8 mouse cellular contexts compared by ENCODE assay signal in the genomic region with DNA sequence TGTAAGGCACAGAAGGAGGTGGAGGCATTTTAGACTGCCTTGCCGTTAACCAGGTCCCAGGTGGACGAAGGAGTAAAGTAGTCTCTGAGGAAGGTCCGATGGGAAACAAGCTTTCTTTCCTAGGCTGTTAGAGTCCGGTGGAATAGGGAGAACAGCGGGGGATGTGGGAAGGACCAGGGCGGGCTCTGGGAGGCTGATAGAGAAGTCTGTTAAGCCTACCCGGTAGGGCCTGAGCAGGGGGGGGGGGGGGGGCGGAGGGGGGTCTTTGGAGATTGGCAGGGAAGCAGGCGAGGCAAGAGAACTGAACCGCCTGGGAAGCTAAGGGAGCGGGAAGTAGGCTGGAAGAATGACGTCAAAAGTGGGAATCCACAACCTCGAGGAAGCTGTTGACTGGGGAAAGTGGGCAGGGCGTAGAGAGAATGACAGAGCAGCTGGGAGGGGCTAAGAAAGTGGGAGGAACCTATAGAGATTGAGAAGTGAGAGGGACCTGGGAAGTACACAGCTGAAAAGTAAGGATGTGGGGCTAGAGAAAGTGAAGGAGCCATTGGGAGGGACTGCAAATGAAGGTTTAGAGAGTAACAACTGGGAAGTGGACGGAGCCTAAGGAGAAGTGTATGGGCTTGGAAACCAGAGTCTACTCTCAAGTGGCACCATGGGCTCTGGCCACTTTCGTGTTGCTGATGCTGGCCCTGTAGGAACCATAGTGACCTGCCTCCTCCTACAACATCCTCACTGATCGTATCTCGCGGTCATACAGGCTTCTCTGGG. TPM values are rescaled to one million over a fixed set of nuclear protein-coding genes. Genes with fewer than 3 reads are reported as not detected.
DNase-seq lines count a peak whose midpoint lies in the region; ATAC-seq and TF ChIP-seq lines count a peak whose summit lies in the region.

No protein-coding gene starts in this region.

- no peak overlapping the region for H3K9ac ChIP-seq in intestine, postnatal 0 days (ENCODE audit: low read depth, low read length)
- no peak overlapping the region for H3K9ac ChIP-seq in neural tube, embryonic 15.5 days (replicated peaks)

- ATAC-seq in intestine, postnatal 0 days = peak; percentile 81
- ATAC-seq in neural tube, embryonic 15.5 days (ENCODE audit: low FRiP score) = peak; percentile 84

- H3K27me3 ChIP-seq in intestine, postnatal 0 days (replicated peaks; ENCODE audit: control insufficient read depth, insufficient read depth, low read length) = no peaks in the 10 kb centered on the region
- 0 out of 2 replicates have a peak, but pooled peaks cover 4% of the 10 kb centered on the region for H3K27me3 ChIP-seq in neural tube, embryonic 15.5 days (replicated peaks)

- 3% methylated on average over 18 of the region's 19 CpGs for WGBS in intestine, postnatal 0 days
- 2% methylated on average over 18 of the region's 19 CpGs for WGBS in neural tube, embryonic 15.5 days

- no peaks in the 10 kb centered on the region for H3K4me1 ChIP-seq in intestine, postnatal 0 days (replicated peaks; ENCODE audit: control insufficient read depth, insufficient read depth, low read length)
- peaks cover 11% of the 10 kb centered on the region for H3K4me1 ChIP-seq in neural tube, embryonic 15.5 days

- H3K27ac ChIP-seq in intestine, postnatal 0 days (ENCODE audit: low read depth, low read length) = no peak overlapping the region
- no peak overlapping the region for H3K27ac ChIP-seq in neural tube, embryonic 15.5 days (replicated peaks)

- peak overlapping the region; percentile 18 for H3K4me3 ChIP-seq in intestine, postnatal 0 days (ENCODE audit: low read depth, low read length)
- peak overlapping the region; percentile 8 for H3K4me3 ChIP-seq in neural tube, embryonic 15.5 days (replicated peaks)

- H3K36me3 ChIP-seq in intestine, postnatal 0 days (ENCODE audit: control insufficient read depth, insufficient read depth) = no peaks in the 10 kb centered on the region
- H3K36me3 ChIP-seq in neural tube, embryonic 15.5 days = no peaks in the 10 kb centered on the region

- peak overlapping the region; percentile 60 for H3K4me2 ChIP-seq in intestine, postnatal 0 days (replicated peaks; ENCODE audit: low read depth)
- H3K4me2 ChIP-seq in neural tube, embryonic 15.5 days = peak overlapping the region; percentile 52

- no peak for TF ChIP-seq CTCF in intestine, postnatal 0 days (IDR thresholded peaks at IDR 0.05; ENCODE audit: low read depth)

- peak; percentile 26 for DNase-seq in layer of hippocampus, adult 9-11 months
- DNase-seq in layer of hippocampus, adult 8-10 months (ENCODE audit: low spot score in 2 of 2) = no peak
- peak; percentile 33 for DNase-seq in c-Kit-negative CD71-positive TER-119-positive erythroid progenitor cells, embryonic 14.5 days (ENCODE audit: low read depth, low spot score)
- DNase-seq in heart, adult 18-20 months = peak; percentile 77 to 86
- DNase-seq in lung, adult 18-20 months = peak; percentile 85 to 90
- no peak for DNase-seq in frontal cortex, postnatal 25 days (ENCODE audit: low spot score in 2 of 2)

- H3K9me3 ChIP-seq in intestine, postnatal 0 days (ENCODE audit: control insufficient read depth) = no peaks in the 10 kb centered on the region
- H3K9me3 ChIP-seq in neural tube, embryonic 15.5 days (replicated peaks) = no peaks in the 10 kb centered on the region

RNA-seq across cellular contexts. Expression of a gene that starts 8.5 kb away (rescaled TPM):
- total RNA-seq in layer of hippocampus, adult 8-10 months (2022) = 100 to 1,000 TPM; 500 to 601 (median 567) TPM
- 1 to 10 TPM; 1.2 to 1.6 TPM for total RNA-seq in heart, adult 18-20 months (2021)
- polyA plus RNA-seq in intestine, postnatal 0 days (2015; fragmentation: Nextera tagmentation; extraction: Ambion mirVana) = 12.6 and 14.6 TPM in 2 replicates
- polyA plus RNA-seq in neural tube, embryonic 15.5 days (2015; fragmentation: Nextera tagmentation; extraction: Ambion mirVana) = 309 and 350 TPM in 2 replicates

RNA-seq across cellular contexts. Expression of a gene that starts 9.1 kb away (rescaled TPM):
- 1 to 10 TPM in 3 of 4 experiments, under 1 TPM in 1; 0.49 to 1.3 (median 1.1) TPM for total RNA-seq in layer of hippocampus, adult 8-10 months (2022)
- under 1 TPM in 1 of 2 experiments, not detected in 1; 0.51 TPM for total RNA-seq in heart, adult 18-20 months (2021)
- 1.2 and 1.6 TPM in 2 replicates for polyA plus RNA-seq in intestine, postnatal 0 days (2015; fragmentation: Nextera tagmentation; extraction: Ambion mirVana)
- polyA plus RNA-seq in neural tube, embryonic 15.5 days (2015; fragmentation: Nextera tagmentation; extraction: Ambion mirVana) = 7.7 and 8.5 TPM in 2 replicates

RNA-seq across cellular contexts. Expression of a gene that starts 17.7 kb away (rescaled TPM):
- total RNA-seq in layer of hippocampus, adult 8-10 months (2022) = 1 to 10 TPM; 1.1 to 4.4 (median 3.0) TPM
- 1 to 10 TPM in 1 of 2 experiments, under 1 TPM in 1; 0.60 to 3.0 TPM for total RNA-seq in heart, adult 18-20 months (2021)
- polyA plus RNA-seq in intestine, postnatal 0 days (2015; fragmentation: Nextera tagmentation; extraction: Ambion mirVana) = 5.2 and 5.3 TPM in 2 replicates
- polyA plus RNA-seq in neural tube, embryonic 15.5 days (2015; fragmentation: Nextera tagmentation; extraction: Ambion mirVana) = 5.6 and 7.7 TPM in 2 replicates

RNA-seq across cellular contexts. Expression of a gene that starts 36.4 kb away (rescaled TPM):
- 100 to 1,000 TPM; 352 to 366 (median 355) TPM for total RNA-seq in layer of hippocampus, adult 8-10 months (2022)
- 10 to 100 TPM; 58.9 to 62.5 TPM for total RNA-seq in heart, adult 18-20 months (2021)
- polyA plus RNA-seq in intestine, postnatal 0 days (2015; fragmentation: Nextera tagmentation; extraction: Ambion mirVana) = 4.8 and 5.1 TPM in 2 replicates
- 42.7 and 43.7 TPM in 2 replicates for polyA plus RNA-seq in neural tube, embryonic 15.5 days (2015; fragmentation: Nextera tagmentation; extraction: Ambion mirVana)

RNA-seq across cellular contexts. Expression of a gene that starts 37.1 kb away (rescaled TPM):
- 1 to 10 TPM in 2 of 4 experiments, under 1 TPM in 2; 0.70 to 2.1 (median 1.4) TPM for total RNA-seq in layer of hippocampus, adult 8-10 months (2022)
- total RNA-seq in heart, adult 18-20 months (2021) = under 1 TPM in 1 of 2 experiments, not detected in 1; 0.95 TPM
- 121 and 130 TPM in 2 replicates for polyA plus RNA-seq in intestine, postnatal 0 days (2015; fragmentation: Nextera tagmentation; extraction: Ambion mirVana)
- polyA plus RNA-seq in neural tube, embryonic 15.5 days (2015; fragmentation: Nextera tagmentation; extraction: Ambion mirVana) = 1.6 and 10.2 TPM in 2 replicates

Comparison
In these comparisons a context has a peak if more than half of its experiments do, and no peak if none do; other contexts are left out.
1. DNase-seq: peak in layer of hippocampus, adult 9-11 months (single experiment), c-Kit-negative CD71-positive TER-119-positive erythroid progenitor cells, embryonic 14.5 days (single experiment), heart, adult 18-20 months (2 of 2) and lung, adult 18-20 months (2 of 2); none in layer of hippocampus, adult 8-10 months (0 of 2) and frontal cortex, postnatal 25 days (0 of 2).
2. RNA of a gene that starts 8.5 kb away (total RNA-seq): 500 to 601 TPM in layer of hippocampus, adult 8-10 months; 1.2 to 1.6 TPM in heart, adult 18-20 months; every median in the first group is over 100 times any median in the second.